Mouse (Mus musculus) kidney, embryonic 14.5 days (tissue): ENCODE data around the gene Ggps1. TPM values are rescaled to one million over a fixed set of nuclear protein-coding genes. Genes with fewer than 3 reads are reported as not detected.
"Not testable (repeated sequence)": the region's sequence is repeated elsewhere in the genome, so short reads cannot be mapped to it uniquely, and the experiment has no call there.

Source experiments
- ATAC-seq: fragments of 200-750 bp; cut with Nextera tagmentation; 2 replicates; pipeline ENCODE4 v1.8.0; 2017; ENCODE audit warnings: moderate number of reproducible peaks, mild to moderate bottlenecking, moderate TSS enrichment, moderate library complexity; ENCODE audit not compliant: low FRiP score, low TSS enrichment
- H3K27ac ChIP-seq: fragments of 300-500 bp; sonication (generic); 2 replicates; pipeline ENCODE4 v1.5.1; 2014; ENCODE audit warnings: low read depth, mild to moderate bottlenecking, low read length, moderate library complexity, mixed read lengths
- H3K27me3 ChIP-seq: fragments of 300-500 bp; sonication (generic); 2 replicates; pipeline ENCODE4 v1.6.1; 2014; ENCODE audit warnings: mild to moderate bottlenecking, low read length; ENCODE audit not compliant: control insufficient read depth, insufficient read depth
- H3K36me3 ChIP-seq: fragments of 300-500 bp; sonication (generic); 2 replicates; pipeline ENCODE4 v1.6.1; 2014; ENCODE audit warnings: low read length, mixed read lengths; ENCODE audit not compliant: control insufficient read depth, insufficient read depth
- H3K4me1 ChIP-seq: fragments of 300-500 bp; sonication (generic); 2 replicates; pipeline ENCODE4 v1.6.1; 2014; ENCODE audit warnings: low read length, mixed read lengths; ENCODE audit not compliant: control insufficient read depth, insufficient read depth
- H3K4me2 ChIP-seq: fragments of 300-500 bp; sonication (generic); replicated peaks from 2 replicates; pipeline ENCODE4 v1.6.1; 2014; ENCODE audit warnings: low read depth, mild to moderate bottlenecking, low read length
- H3K4me3 ChIP-seq: fragments of 300-500 bp; sonication (generic); 2 replicates; pipeline ENCODE4 v1.5.1; 2014; ENCODE audit warnings: mild to moderate bottlenecking, low read length
- H3K9ac ChIP-seq: fragments of 300-500 bp; sonication (generic); 2 replicates; pipeline ENCODE4 v1.6.1; 2014; ENCODE audit warnings: low read depth, mild to moderate bottlenecking, low read length, moderate library complexity
- H3K9me3 ChIP-seq: fragments of 300-500 bp; sonication (generic); 2 replicates; pipeline ENCODE4 v1.6.1; 2016; ENCODE audit warnings: low read length; ENCODE audit not compliant: control insufficient read depth
- WGBS: fragments of 180-500 bp; shearing (Covaris S2); extraction: QIAGEN DNeasy Blood & Tissue Kit; methylation state at CpG from one replicate; pipeline ENCODE4 v1.1.7; 2014; 5-methylcytosine and 5-hydroxymethylcytosine counted together
- polyA plus RNA-seq: library from polyadenylated mRNA; unstranded; fragments of >200 nt; fragmentation: Nextera tagmentation; extraction: Ambion mirVana; gene quantifications from 2 replicates; pipeline ENCODE4 v1.2.1, GENCODE M21; 2014

Ggps1 gene
- polyA plus RNA-seq, 1 experiment from 2014 or later, result 57.2 TPM

DNA sequence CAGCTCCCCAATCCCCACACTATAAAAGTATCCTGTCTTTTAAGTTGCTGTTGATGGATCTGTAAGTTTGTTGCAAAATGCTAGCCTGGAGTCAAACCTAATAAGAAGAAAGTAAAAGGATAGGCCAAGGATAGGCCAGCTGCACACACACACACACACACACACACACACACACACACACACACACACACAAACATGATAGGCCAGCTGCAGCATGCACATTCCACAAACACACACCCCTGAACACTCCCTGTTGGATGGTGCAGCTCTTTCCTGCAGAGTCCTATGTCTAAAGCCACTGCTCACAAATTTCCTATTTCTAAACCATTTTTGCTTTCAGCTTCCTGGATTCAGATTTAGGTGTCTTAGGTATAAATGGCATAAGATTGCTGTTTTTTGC lies 19.4 kb downstream of the Ggps1 start:
- Histone ChIP-seq H3K9ac (no peak overlapping the region), H3K4me3 (no peak overlapping the region), H3K9me3 (no peaks in the 10 kb centered on the region), H3K4me1 (no peaks in the 10 kb centered on the region), H3K36me3 (peaks cover 7% of the 10 kb centered on the region; the same call in 1 of the 2 replicates), H3K4me2 (no peak overlapping the region), H3K27ac (no peak overlapping the region), H3K27me3 (no peaks in the 10 kb centered on the region)
- no peak for ATAC-seq

DNA sequence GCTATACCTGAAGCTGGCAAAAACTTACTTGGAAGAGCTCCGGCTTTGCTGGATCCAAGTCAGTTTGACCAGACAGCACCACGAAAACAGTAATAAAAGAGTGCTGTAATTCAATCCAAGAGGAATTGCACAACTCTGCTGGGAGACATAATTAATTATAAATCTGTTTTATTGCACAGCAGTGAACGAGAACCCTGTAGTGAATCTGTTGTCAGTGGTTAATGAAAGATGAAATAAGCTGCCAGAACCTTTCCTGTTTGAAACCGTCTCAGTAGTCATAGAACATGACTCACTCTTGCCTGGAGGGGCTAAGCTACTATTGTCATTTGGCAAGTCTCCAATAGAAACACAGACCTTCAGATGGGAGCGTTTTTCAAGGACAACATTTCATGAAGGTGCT lies 23.1 kb downstream of the Ggps1 start:
- no peaks in the 10 kb centered on the region for H3K36me3 ChIP-seq
- H3K4me1 ChIP-seq, result peaks cover 5% of the 10 kb centered on the region; the same call in 1 of the 2 replicates
- H3K4me3 ChIP-seq, result peak overlapping the region; percentile 50
- no peaks in the 10 kb centered on the region for H3K9me3 ChIP-seq
- 8% methylated on average over 5 of the region's 5 CpGs for WGBS
- no peaks in the 10 kb centered on the region for H3K27me3 ChIP-seq
- H3K27ac ChIP-seq, result peak overlapping the region; percentile 88; the same call in 1 of the 2 replicates
- H3K4me2 ChIP-seq, result peak overlapping the region; percentile 54
- peak; percentile 49 for ATAC-seq
- peak overlapping the region; percentile 67; the same call in 1 of the 2 replicates for H3K9ac ChIP-seq

DNA sequence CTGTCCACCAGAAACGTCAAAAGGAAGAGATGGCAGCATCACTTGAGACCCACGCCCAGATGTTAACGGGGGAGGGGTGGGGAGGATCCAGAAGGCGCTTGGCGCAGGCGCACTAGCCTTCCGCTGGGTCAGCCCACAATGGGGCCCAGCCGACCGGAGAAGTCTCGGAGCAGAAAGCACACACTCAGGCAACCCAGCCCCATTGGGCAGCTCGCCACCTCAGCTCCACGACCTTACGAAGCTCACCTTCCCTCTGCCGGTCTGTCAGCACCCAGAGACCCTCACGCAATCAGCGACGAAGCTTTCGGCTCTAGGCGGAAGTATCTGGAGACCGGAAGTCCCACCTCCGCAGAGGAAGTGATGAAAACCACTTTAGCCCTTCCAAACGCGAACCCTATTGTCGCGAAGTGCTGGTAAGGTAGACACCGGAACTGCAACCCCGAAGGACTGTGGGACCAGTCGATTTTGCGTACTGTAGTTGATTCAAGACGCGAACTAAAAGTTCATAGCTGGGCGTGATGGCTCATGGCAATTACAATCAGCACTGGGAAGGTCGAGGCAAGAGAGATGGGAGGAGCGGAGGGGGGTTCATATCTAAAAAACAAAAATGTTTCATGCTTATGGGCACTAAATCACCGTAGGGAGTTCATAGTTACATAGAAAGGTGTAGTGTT lies 23.9 kb downstream of the Ggps1 start, which contains the start of gene Tbce:
Gene Tbce, minus strand, starts transcription at position 347 of the 674 bp plus-strand sequence.
- Histone ChIP-seq H3K4me2 (peak within 1 kb of the TSS; percentile 73), H3K9me3 (no peaks in the 10 kb centered on the region), H3K4me1 (peaks cover 5% of the 10 kb centered on the region; the same call in 1 of the 2 replicates), H3K36me3 (no peaks in the 10 kb centered on the region), H3K27me3 (no peaks in the 10 kb centered on the region), H3K27ac (peak within 1 kb of the TSS; percentile 88), H3K4me3 (peak within 1 kb of the TSS; percentile 50), H3K9ac (peak within 1 kb of the TSS; percentile 67)
- ATAC-seq, result peak; percentile 96
- under 1% methylated on average over 35 of the region's 35 CpGs for WGBS

DNA sequence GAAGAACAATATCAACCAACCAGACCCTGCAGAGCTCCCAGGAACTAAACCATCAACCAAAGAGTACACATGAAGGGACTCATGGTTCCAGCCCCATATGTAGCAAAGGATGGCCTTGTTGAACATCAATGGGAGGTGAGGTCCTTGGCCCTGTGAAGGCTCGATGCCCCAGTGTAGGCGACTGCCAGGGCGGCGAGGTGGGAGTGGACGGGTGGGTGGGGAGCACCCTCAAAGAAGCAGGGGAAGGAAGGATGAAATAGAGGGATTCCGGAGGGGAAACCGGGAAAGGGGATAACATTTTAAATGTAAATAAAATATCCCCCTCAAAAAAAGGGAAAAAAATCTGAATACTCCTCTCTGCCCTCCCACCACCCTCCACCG lies 24.4 kb downstream of the Ggps1 start:
- H3K36me3 ChIP-seq, result no peaks in the 10 kb centered on the region
- H3K9ac ChIP-seq, result peak overlapping the region; percentile 67
- no peaks in the 10 kb centered on the region for H3K27me3 ChIP-seq
- H3K9me3 ChIP-seq, result no peaks in the 10 kb centered on the region
- peak; percentile 30 for ATAC-seq
- no peak overlapping the region for H3K27ac ChIP-seq
- WGBS, result 2% methylated on average over 8 of the region's 8 CpGs
- peak overlapping the region; percentile 50 for H3K4me3 ChIP-seq
- peak overlapping the region; percentile 73 for H3K4me2 ChIP-seq
- peaks cover 5% of the 10 kb centered on the region; the same call in 1 of the 2 replicates for H3K4me1 ChIP-seq

DNA sequence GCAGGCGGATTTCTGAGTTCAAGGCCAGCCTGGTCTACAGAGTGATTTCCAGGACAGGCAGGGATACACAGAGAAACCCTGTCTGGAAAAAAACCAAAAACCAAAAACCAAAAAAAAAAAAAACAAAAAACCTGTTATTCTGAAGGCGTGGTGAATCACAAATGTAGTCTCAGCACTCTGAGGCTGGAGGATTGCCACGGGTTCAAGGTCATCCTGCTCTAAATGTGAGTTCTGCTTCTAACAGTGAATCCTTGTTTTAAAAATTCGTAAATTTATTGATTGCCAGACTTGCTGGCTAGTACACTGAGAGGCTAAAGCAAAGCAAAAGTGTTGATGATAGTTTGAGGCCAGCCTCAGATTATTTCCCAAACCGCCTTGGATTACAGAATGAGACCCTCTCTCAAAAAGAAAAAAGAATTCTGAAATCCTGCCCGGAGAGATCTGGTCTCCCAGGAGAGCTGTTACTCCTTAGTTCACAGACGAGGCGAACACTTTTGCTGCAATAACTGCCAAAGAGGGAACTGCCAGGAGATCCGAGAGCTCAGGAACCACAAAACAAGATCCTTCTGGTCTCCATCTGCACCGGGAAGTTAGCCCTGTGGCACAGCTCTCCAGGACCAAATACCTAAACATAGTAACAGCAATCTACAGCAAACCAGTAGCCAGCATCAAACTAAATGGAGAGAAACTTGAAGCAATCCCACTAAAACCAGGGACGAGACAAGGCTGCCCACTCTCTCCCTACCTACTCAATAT lies 27.2 kb downstream of the Ggps1 start:
- no peaks in the 10 kb centered on the region for H3K36me3 ChIP-seq
- WGBS, result 90% methylated on average over 11 of the region's 11 CpGs

DNA sequence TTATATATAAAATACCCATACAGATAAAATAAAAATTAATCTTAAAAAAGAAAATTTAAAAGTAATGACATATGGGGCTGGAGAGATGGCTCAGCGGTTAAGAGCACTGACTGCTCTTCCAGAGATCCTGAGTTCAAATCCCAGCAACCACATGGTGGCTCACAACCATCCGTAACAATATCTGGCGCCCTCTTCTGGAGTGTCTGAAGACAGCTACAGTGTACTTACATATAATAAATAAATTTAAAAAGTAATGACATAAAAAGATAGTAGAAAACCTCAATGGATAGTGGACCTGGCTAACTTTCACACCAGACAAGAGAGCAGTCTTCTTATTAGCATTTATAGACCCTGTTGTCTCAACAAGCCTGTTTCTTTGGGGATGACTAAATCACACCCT lies 27.9 kb downstream of the Ggps1 start:
- not testable (repeated sequence) for H3K36me3 ChIP-seq, H3K4me3 ChIP-seq, H3K9me3 ChIP-seq, H3K27ac ChIP-seq, H3K4me2 ChIP-seq, ATAC-seq, H3K9ac ChIP-seq, H3K27me3 ChIP-seq, H3K4me1 ChIP-seq
- WGBS, result 93% methylated on average over 3 of the region's 3 CpGs

More for the DNA sequence above, 27.2 kb downstream of the Ggps1 start:
- Histone ChIP-seq H3K4me2 (no peak overlapping the region), H3K4me1 (peaks cover 5% of the 10 kb centered on the region; the same call in 1 of the 2 replicates), H3K9ac (no peak overlapping the region), H3K27ac (no peak overlapping the region), H3K9me3 (no peaks in the 10 kb centered on the region), H3K27me3 (no peaks in the 10 kb centered on the region), H3K4me3 (no peak overlapping the region)
- ATAC-seq, result no peak

DNA sequence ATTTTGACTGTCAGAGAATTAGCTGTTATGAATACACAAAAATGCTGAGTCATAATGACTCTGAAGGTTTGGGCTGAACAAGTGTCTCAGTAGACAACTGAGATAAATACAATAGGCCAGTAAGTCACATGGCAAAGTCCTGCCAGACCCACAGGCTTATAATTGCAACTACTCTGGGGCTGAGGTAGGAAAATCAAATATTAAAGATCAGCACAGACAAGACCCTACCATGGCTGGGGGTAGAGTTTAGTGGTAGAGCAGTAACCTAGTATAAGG lies 29.3 kb downstream of the Ggps1 start:
- Histone ChIP-seq H3K36me3 (0 out of 2 replicates have a peak, but pooled peaks cover 2% of the 10 kb centered on the region), H3K4me3 (no peak overlapping the region), H3K9ac (no peak overlapping the region), H3K27me3 (no peaks in the 10 kb centered on the region), H3K4me1 (peaks cover 5% of the 10 kb centered on the region; the same call in 1 of the 2 replicates), H3K4me2 (no peak overlapping the region), H3K9me3 (no peaks in the 10 kb centered on the region), H3K27ac (no peak overlapping the region)
- ATAC-seq, result no peak

DNA sequence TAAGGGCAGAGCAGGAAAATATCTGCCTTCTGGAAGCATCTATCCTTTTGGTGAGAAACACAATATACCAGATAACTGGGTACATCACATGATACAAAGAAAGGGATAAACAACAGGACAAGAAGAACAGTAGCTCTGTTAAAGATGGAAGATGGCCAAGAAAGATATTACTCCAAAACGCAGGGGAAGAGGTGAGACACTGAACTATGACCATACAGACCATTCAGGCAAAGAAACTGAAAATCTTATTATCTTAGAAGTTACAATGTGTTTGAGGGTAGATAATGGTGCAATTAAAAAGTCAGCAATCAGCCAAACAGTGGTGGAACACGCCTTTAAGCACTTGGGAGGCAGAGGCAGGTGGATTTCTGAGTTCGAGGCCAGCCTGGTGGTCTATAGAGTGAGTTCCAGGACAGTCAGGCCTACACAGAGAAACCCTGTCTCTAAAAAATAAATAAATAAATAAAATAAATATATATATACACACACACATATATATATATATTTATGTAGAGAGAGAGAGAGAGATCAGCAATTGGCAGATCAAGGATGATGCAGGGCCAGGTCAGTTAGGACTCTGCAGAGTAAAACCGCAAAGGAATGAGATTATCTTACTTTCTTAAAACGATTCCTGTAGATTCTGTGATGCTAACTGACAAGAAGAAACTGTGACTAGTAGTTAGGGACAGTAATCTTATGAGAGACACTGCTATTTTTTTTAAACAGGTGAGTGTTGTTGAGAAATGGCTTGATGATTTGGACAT lies 29.8 kb downstream of the Ggps1 start:
- Histone ChIP-seq H3K36me3 (0 out of 2 replicates have a peak, but pooled peaks cover 4% of the 10 kb centered on the region), H3K4me1 (peaks cover 3% of the 10 kb centered on the region; the same call in 1 of the 2 replicates), H3K4me2 (no peak overlapping the region), H3K27ac (no peak overlapping the region), H3K9me3 (no peaks in the 10 kb centered on the region), H3K27me3 (no peaks in the 10 kb centered on the region), H3K4me3 (no peak overlapping the region), H3K9ac (no peak overlapping the region)
- ATAC-seq, result no peak
- 90% methylated on average over 5 of the region's 5 CpGs for WGBS
